Mouse (Mus musculus) liver, postnatal 0 days (tissue): ENCODE measurements around the gene Bcl2l1.
A peak's percentile ranks its signal among the peaks of the same experiment; 100 is the strongest.

Experiments used
- CTCF ChIP-seq: sonication (generic); IDR thresholded peaks from 2 replicates; pipeline ENCODE4 v1.5.1; 2016; ENCODE audit warnings: antibody characterized with exemption, low read depth
- EP300 ChIP-seq: IDR thresholded peaks from 2 replicates; pipeline ENCODE4 v1.6.1; 2016; ENCODE audit warnings: antibody characterized with exemption, low read depth, mild to moderate bottlenecking

- no peak for TF ChIP-seq CTCF
- peak; percentile 83 for TF ChIP-seq EP300
Observed at GRCm38 (mm10) chr2:152784640-152785039, 46.9 kb downstream of the Bcl2l1 start.
